Mouse (Mus musculus) erythroblast, embryonic 14.5 days (primary cell): ENCODE results near the gene Csnk1g1.

ENCODE experiments used
- GATA1 ChIP-seq: IDR thresholded peaks from 2 replicates; pipeline ENCODE4 v1.6.1; 2012; ENCODE audit warnings: low read length, inconsistent platforms, mixed read lengths
- TAL1 ChIP-seq: IDR thresholded peaks from 3 replicates; pipeline ENCODE4 v1.6.1; 2012; ENCODE audit warnings: low read length, inconsistent platforms, mixed read lengths

DNA sequence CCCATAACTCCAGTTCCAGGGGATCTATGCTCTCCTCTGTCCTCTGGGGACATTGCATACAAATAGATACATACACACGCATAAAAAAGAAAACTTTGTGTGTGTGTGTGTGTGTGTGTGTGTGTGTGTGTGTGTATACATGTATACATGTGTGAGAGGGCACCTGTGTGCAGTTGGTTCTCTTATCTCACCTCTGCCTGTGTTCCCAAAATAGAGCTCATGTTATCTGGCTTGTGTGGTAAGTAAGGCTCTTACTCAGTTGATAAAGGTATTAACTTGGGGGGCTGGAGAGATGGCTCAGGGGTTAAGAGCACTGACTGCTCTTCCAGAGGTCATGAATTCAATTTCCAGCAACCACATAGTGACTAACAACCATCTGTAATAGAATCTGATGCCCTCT, 8.3 kb downstream of the Csnk1g1 start:
- no peak for TF ChIP-seq TAL1
- TF ChIP-seq GATA1, result no peak
